Mouse (Mus musculus): ENCODE measurements at regions not wholly inside any gene's neighbourhood (a gene's known extent, or its start where the extent isn't known, plus 50 kb on each side); places are given as distances from the start of the nearest gene placed in this dataset.

DNA sequence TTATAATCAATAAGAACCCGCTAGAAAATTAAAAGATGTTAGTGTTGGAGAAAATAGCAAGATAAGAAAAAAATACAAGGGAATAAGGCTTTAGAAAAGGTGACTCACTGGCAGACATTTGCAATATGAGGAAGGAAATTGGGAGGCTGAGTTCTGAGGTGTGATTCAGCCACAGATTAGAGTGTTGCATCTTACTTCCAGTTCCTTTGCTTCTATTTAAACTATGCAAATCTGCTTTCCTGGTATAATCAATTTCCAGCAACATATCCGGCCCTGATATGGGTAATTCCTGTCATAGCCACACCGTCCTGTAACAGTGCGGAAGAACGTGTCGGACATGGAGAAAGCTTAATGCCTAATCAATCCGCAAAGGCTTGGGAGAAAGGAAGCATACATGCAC is 144.9 kb downstream of the Spry2 start:
- H3K36me3 ChIP-seq (replicated peaks in 1 of 2; ENCODE audit: control insufficient read depth in 1 of 2, insufficient read depth in 1 of 2, low read length in 1 of 2), result no peaks in the 10 kb centered on the region
- no peak for DNase-seq (ENCODE audit: extremely low read depth)
- H3K27ac ChIP-seq (ENCODE audit: insufficient read depth, low read depth), result no peak overlapping the region
- H3K9me3 ChIP-seq (replicated peaks; ENCODE audit: low read length), result peaks cover 22% of the 10 kb centered on the region
- no peak overlapping the region for H3K4me3 ChIP-seq (replicated peaks in 1 of 3; ENCODE audit: low read depth in 2 of 3, low read length in 2 of 3, poor library complexity in 1 of 3)
- no peaks in the 10 kb centered on the region for H3K27me3 ChIP-seq (replicated peaks)
- no peaks in the 10 kb centered on the region for H3K79me2 ChIP-seq (replicated peaks; ENCODE audit: control insufficient read depth, extremely low read depth, insufficient read depth, poor library complexity, severe bottlenecking)
- no peak overlapping the region for H3K4me2 ChIP-seq (ENCODE audit: insufficient read depth, low read depth, poor library complexity, severe bottlenecking)
- no peak overlapping the region for H3K9ac ChIP-seq (ENCODE audit: insufficient read depth, low read depth)
- in situ Hi-C loops (cut with MboI; ENCODE audit: low pct_ligation_motif_present, low pct_unique_long_range_greater_than_20kb, low sequenced_read_pairs), result no loop called here
- TF ChIP-seq RAD21 (IDR thresholded peaks at IDR 0.05; ENCODE audit: low read depth, low read length) (no peak), ZC3H11A (IDR thresholded peaks at IDR 0.05; ENCODE audit: low read depth, low read length) (no peak), E2F4 (IDR thresholded peaks at IDR 0.05; ENCODE audit: insufficient replicate concordance, low read depth, low read length) (no peak), KAT2A (IDR thresholded peaks at IDR 0.05; ENCODE audit: insufficient replicate concordance, low read length) (no peak), CHD1 (IDR thresholded peaks at IDR 0.05; ENCODE audit: low read depth, low read length) (no peak), MEF2A (IDR thresholded peaks at IDR 0.05; ENCODE audit: borderline replicate concordance, low read depth, low read length) (no peak), SIN3A (IDR thresholded peaks at IDR 0.05; ENCODE audit: low read length) (no peak), EP300 (IDR thresholded peaks at IDR 0.05; ENCODE audit: low read length) (no peak), ZNF384 (IDR thresholded peaks at IDR 0.05; ENCODE audit: low read depth, low read length) (no peak), UBTF (IDR thresholded peaks at IDR 0.05; ENCODE audit: low read depth, low read length) (no peak), POLR2AphosphoS2 (IDR thresholded peaks at IDR 0.05; ENCODE audit: low read depth, low read length) (no peak), JUN (IDR thresholded peaks at IDR 0.05; ENCODE audit: insufficient read depth, low read depth, low read length) (no peak), MAFK (IDR thresholded peaks at IDR 0.05; ENCODE audit: insufficient replicate concordance, low read length) (no peak), CTCF (conservative IDR thresholded peaks at IDR 0.05 in 1 of 2, IDR thresholded peaks at IDR 0.05 in 1 of 2; ENCODE audit: low read depth in 2 of 2, low read length in 2 of 2) (no peak)
- no peaks in the 10 kb centered on the region for H3K4me1 ChIP-seq (ENCODE audit: control insufficient read depth in 1 of 2, insufficient read depth in 2 of 2)
- dilution Hi-C loops (cut with MboI; ENCODE audit: extremely low pct_ligation_motif_present, extremely low pct_unique_long_range_greater_than_20kb, low sequenced_read_pairs), result no loop called here

DNA sequence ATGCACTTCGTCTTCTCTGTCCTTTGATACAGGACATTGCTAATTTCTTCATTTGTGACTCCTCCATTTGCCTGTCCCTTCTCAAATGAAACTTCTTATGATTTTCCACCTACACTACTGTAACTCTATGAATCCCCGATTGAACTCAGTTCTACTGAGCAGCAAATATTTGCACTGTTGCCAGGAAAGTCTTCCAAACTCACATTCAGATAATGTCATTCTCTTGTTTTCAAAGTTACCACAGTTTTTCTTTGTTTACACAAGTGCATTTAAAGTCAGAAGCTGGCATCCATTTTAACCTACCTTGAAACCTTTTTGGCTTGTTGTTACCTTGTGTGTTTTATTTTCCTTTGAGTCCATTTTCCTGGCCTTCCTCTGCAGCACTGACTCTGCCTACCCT is 152.0 kb downstream of the Spry2 start:
- Histone ChIP-seq H3K4me1 (ENCODE audit: control insufficient read depth in 1 of 2, insufficient read depth in 2 of 2) (no peaks in the 10 kb centered on the region), H3K36me3 (replicated peaks in 1 of 2; ENCODE audit: control insufficient read depth in 1 of 2, insufficient read depth in 1 of 2, low read length in 1 of 2) (no peaks in the 10 kb centered on the region), H3K9me3 (replicated peaks; ENCODE audit: low read length) (peaks cover 19% of the 10 kb centered on the region), H3K79me2 (replicated peaks; ENCODE audit: control insufficient read depth, extremely low read depth, insufficient read depth, poor library complexity, severe bottlenecking) (no peaks in the 10 kb centered on the region), H3K4me2 (ENCODE audit: insufficient read depth, low read depth, poor library complexity, severe bottlenecking) (no peak overlapping the region), H3K9ac (ENCODE audit: insufficient read depth, low read depth) (no peak overlapping the region), H3K27me3 (replicated peaks) (no peaks in the 10 kb centered on the region), H3K27ac (ENCODE audit: insufficient read depth, low read depth) (no peak overlapping the region), H3K4me3 (replicated peaks in 1 of 3; ENCODE audit: low read depth in 2 of 3, low read length in 2 of 3, poor library complexity in 1 of 3) (no peak overlapping the region)
- dilution Hi-C loops (cut with MboI; ENCODE audit: extremely low pct_ligation_motif_present, extremely low pct_unique_long_range_greater_than_20kb, low sequenced_read_pairs) (no loop called here), in situ Hi-C loops (cut with MboI; ENCODE audit: low pct_ligation_motif_present, low pct_unique_long_range_greater_than_20kb, low sequenced_read_pairs) (no loop called here)
- DNase-seq (ENCODE audit: extremely low read depth), result no peak
- TF ChIP-seq ZC3H11A (IDR thresholded peaks at IDR 0.05; ENCODE audit: low read depth, low read length) (no peak), EP300 (IDR thresholded peaks at IDR 0.05; ENCODE audit: low read length) (no peak), TCF12 (IDR thresholded peaks at IDR 0.05; ENCODE audit: low read depth, low read length) (no peak), RAD21 (IDR thresholded peaks at IDR 0.05; ENCODE audit: low read depth, low read length) (no peak), MAZ (IDR thresholded peaks at IDR 0.05; ENCODE audit: low read depth, low read length) (no peak), CTCF (conservative IDR thresholded peaks at IDR 0.05 in 1 of 2, IDR thresholded peaks at IDR 0.05 in 1 of 2; ENCODE audit: low read depth in 2 of 2, low read length in 2 of 2) (no peak), ETS1 (conservative IDR thresholded peaks at IDR 0.05; ENCODE audit: low read depth, low read length) (no peak), HCFC1 (IDR thresholded peaks at IDR 0.05; ENCODE audit: low read depth, low read length) (no peak)

All from CH12.LX (cell line).